Comparison of ENCODE assay signal across 17 mouse cellular contexts in the genomic region with DNA sequence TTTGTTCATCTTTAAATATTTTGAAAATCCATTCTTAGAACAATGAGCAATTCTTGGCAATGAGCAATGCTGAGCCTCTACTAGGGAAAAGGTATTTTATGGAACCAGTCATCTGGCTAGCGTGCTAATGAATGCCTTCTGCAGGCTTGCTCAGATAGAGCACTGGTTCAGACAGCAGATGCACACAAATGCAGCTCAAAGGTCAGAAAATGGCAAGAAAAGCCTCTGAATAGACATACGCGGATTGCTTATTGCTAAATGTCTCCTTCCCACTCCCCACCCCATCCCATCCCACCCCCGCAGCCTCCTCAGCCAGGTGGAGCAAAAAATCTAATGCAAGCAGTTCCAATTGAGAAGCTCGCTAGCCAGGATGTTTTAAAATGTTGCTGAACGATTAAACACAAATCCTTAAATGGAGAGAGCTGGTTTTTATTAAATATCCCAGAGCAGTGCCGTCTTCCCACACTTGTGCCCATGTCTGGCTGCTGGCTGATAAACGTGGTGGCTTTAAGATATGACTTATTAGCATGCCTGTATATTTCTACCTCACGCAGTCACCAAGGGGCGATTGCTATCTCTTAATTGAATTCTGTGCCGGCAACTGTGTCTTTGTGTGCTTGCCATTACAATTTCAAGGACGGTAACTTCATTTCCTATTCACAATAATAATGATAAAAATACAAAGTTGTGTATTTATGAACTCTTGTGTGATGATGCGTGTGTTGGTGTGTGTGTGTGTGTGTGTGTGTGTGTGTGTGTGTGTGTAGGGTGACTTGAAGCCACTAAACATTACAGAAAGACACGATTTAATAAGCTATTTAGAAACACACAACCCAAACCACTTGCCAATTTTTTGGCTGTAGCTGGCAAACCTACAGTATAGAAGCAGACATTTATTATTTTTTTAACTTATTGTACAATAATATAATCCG.
A peak's percentile ranks its signal among the peaks of the same experiment; 100 is the strongest.
DNase-seq lines count a peak whose midpoint lies in the region; ATAC-seq lines count a peak whose summit lies in the region.
"Had no signal": no experiment of that assay in that cellular context is flagged by ENCODE, and none has a peak within 500 bp of the region (broad histone marks: within the 10 kb centered on the region; RNA-seq: fewer than 3 reads in every experiment).

No protein-coding gene starts in this region.

- H3K4me3 ChIP-seq in forebrain, embryonic 13.5 days = no peak overlapping the region
- no peak overlapping the region for H3K4me3 ChIP-seq in forebrain, embryonic 10.5 days
- no peak overlapping the region for H3K4me3 ChIP-seq in neural tube, embryonic 13.5 days
- no peak overlapping the region for H3K4me3 ChIP-seq in midbrain, embryonic 13.5 days (replicated peaks)
- H3K4me3 ChIP-seq in heart, embryonic 12.5 days = no peak overlapping the region
- H3K4me3 ChIP-seq: heart, embryonic 15.5 days; limb, embryonic 10.5 days; liver, embryonic 12.5 days; lung, embryonic 15.5 days; myocyte had no signal

- H3K27ac ChIP-seq in forebrain, embryonic 13.5 days = no peak overlapping the region; the same call in 1 of the 2 replicates
- no peak overlapping the region for H3K27ac ChIP-seq in forebrain, embryonic 10.5 days
- H3K27ac ChIP-seq in neural tube, embryonic 13.5 days (replicated peaks) = peak overlapping the region; percentile 68
- peak overlapping the region; percentile 74 for H3K27ac ChIP-seq in midbrain, embryonic 13.5 days
- H3K27ac ChIP-seq in heart, embryonic 12.5 days (ENCODE audit: poor library complexity, severe bottlenecking) = no peak overlapping the region
- H3K27ac ChIP-seq: heart, embryonic 15.5 days; limb, embryonic 10.5 days; liver, embryonic 12.5 days; lung, embryonic 15.5 days had no signal

- H3K27me3 ChIP-seq in forebrain, embryonic 13.5 days = no peaks in the 10 kb centered on the region
- no peaks in the 10 kb centered on the region for H3K27me3 ChIP-seq in forebrain, embryonic 10.5 days (ENCODE audit: poor library complexity, severe bottlenecking)
- no peaks in the 10 kb centered on the region for H3K27me3 ChIP-seq in neural tube, embryonic 13.5 days
- H3K27me3 ChIP-seq in midbrain, embryonic 13.5 days = no peaks in the 10 kb centered on the region
- H3K27me3 ChIP-seq in heart, embryonic 12.5 days (replicated peaks) = no peaks in the 10 kb centered on the region
- H3K27me3 ChIP-seq: CH12.LX; heart, embryonic 15.5 days; liver, embryonic 12.5 days; lung, embryonic 15.5 days had no signal

- peaks cover 4% of the 10 kb centered on the region for H3K9me3 ChIP-seq in forebrain, embryonic 13.5 days (replicated peaks)
- H3K9me3 ChIP-seq in forebrain, embryonic 10.5 days = no peaks in the 10 kb centered on the region
- H3K9me3 ChIP-seq in neural tube, embryonic 13.5 days = peaks cover 3% of the 10 kb centered on the region; the same call in 1 of the 2 replicates
- H3K9me3 ChIP-seq in midbrain, embryonic 13.5 days = peaks cover 5% of the 10 kb centered on the region; the same call in 1 of the 2 replicates
- H3K9me3 ChIP-seq in heart, embryonic 12.5 days (replicated peaks) = no peaks in the 10 kb centered on the region
- H3K9me3 ChIP-seq: heart, embryonic 15.5 days; limb, embryonic 10.5 days; liver, embryonic 12.5 days; lung, embryonic 15.5 days had no signal

- H3K4me2 ChIP-seq in forebrain, embryonic 13.5 days = no peak overlapping the region
- no peak overlapping the region for H3K4me2 ChIP-seq in neural tube, embryonic 13.5 days
- H3K4me2 ChIP-seq in midbrain, embryonic 13.5 days (replicated peaks) = no peak overlapping the region
- no peak overlapping the region for H3K4me2 ChIP-seq in heart, embryonic 12.5 days
- H3K4me2 ChIP-seq: heart, embryonic 15.5 days; liver, embryonic 12.5 days; lung, embryonic 15.5 days had no signal

- 68% methylated on average over 15 of the region's 15 CpGs for WGBS in forebrain, embryonic 13.5 days
- whole genome bisulfite sequencing in forebrain, embryonic 10.5 days = 86% methylated on average over 15 of the region's 15 CpGs
- WGBS in neural tube, embryonic 13.5 days = 58% methylated on average over 15 of the region's 15 CpGs
- 53% methylated on average over 15 of the region's 15 CpGs for WGBS in midbrain, embryonic 13.5 days
- 73% methylated on average over 15 of the region's 15 CpGs for WGBS in heart, embryonic 12.5 days

- peaks cover 17% of the 10 kb centered on the region for H3K4me1 ChIP-seq in forebrain, embryonic 13.5 days
- H3K4me1 ChIP-seq in forebrain, embryonic 10.5 days = peaks cover 6% of the 10 kb centered on the region
- peaks cover 13% of the 10 kb centered on the region for H3K4me1 ChIP-seq in neural tube, embryonic 13.5 days (replicated peaks)
- peaks cover 20% of the 10 kb centered on the region for H3K4me1 ChIP-seq in midbrain, embryonic 13.5 days (replicated peaks)
- peaks cover 13% of the 10 kb centered on the region for H3K4me1 ChIP-seq in heart, embryonic 12.5 days (replicated peaks)
- H3K4me1 ChIP-seq: limb, embryonic 10.5 days; liver, embryonic 12.5 days; lung, embryonic 15.5 days had no signal

- no peak for DNase-seq in forebrain, embryonic 10.5 days (ENCODE audit: extremely low spot score, low spot score)
- no peak for DNase-seq in neural tube, embryonic 10.5 days (ENCODE audit: extremely low spot score, low spot score)
- DNase-seq in urinary bladder, postnatal 36 days (ENCODE audit: low spot score in 2 of 2) = no peak
- DNase-seq in urinary bladder, adult 18-20 months (ENCODE audit: low spot score in 2 of 2) = no peak
- DNase-seq: adrenal gland, postnatal 14 days; cerebellum, adult 9-10 months; kidney, adult 9 months had no signal

- H3K36me3 ChIP-seq in forebrain, embryonic 13.5 days (ENCODE audit: poor library complexity, severe bottlenecking) = no peaks in the 10 kb centered on the region
- H3K36me3 ChIP-seq in forebrain, embryonic 10.5 days (replicated peaks) = no peaks in the 10 kb centered on the region
- H3K36me3 ChIP-seq in neural tube, embryonic 13.5 days = no peaks in the 10 kb centered on the region
- no peaks in the 10 kb centered on the region for H3K36me3 ChIP-seq in midbrain, embryonic 13.5 days
- no peaks in the 10 kb centered on the region for H3K36me3 ChIP-seq in heart, embryonic 12.5 days
- H3K36me3 ChIP-seq: heart, embryonic 15.5 days; limb, embryonic 10.5 days; liver, embryonic 12.5 days; lung, embryonic 15.5 days had no signal

- peak; percentile 27; the same call in 1 of the 2 replicates for ATAC-seq in forebrain, embryonic 13.5 days
- ATAC-seq in neural tube, embryonic 13.5 days (ENCODE audit: low read depth) = no peak
- ATAC-seq in midbrain, embryonic 13.5 days = peak; percentile 83
- ATAC-seq in heart, embryonic 12.5 days (ENCODE audit: insufficient number of reproducible peaks, low FRiP score) = no peak
- ATAC-seq: liver, embryonic 12.5 days had no signal

- no peak overlapping the region for H3K9ac ChIP-seq in forebrain, embryonic 13.5 days
- no peak overlapping the region for H3K9ac ChIP-seq in neural tube, embryonic 13.5 days
- H3K9ac ChIP-seq in midbrain, embryonic 13.5 days (replicated peaks) = no peak overlapping the region
- no peak overlapping the region for H3K9ac ChIP-seq in heart, embryonic 12.5 days
- H3K9ac ChIP-seq: heart, embryonic 15.5 days; liver, embryonic 12.5 days; lung, embryonic 15.5 days had no signal

Comparison
In these comparisons a context has a peak if more than half of its experiments do, and no peak if none do; other contexts are left out.
1. ATAC-seq: peak in forebrain, embryonic 13.5 days (single experiment) and midbrain, embryonic 13.5 days (single experiment); none in neural tube, embryonic 13.5 days (single experiment) and heart, embryonic 12.5 days (single experiment).
2. H3K27ac ChIP-seq: peak in neural tube, embryonic 13.5 days (single experiment) and midbrain, embryonic 13.5 days (single experiment); none in forebrain, embryonic 13.5 days (single experiment), forebrain, embryonic 10.5 days (single experiment) and heart, embryonic 12.5 days (single experiment).